Mouse (Mus musculus) left cerebral cortex, adult 11 months (tissue): ENCODE data around the gene Uba6.

Experiments
- DNase-seq: peaks from one replicate; pipeline ENCODE4 v3.0.0; 2022; ENCODE audit warnings: low spot score

Uba6 gene

DNA sequence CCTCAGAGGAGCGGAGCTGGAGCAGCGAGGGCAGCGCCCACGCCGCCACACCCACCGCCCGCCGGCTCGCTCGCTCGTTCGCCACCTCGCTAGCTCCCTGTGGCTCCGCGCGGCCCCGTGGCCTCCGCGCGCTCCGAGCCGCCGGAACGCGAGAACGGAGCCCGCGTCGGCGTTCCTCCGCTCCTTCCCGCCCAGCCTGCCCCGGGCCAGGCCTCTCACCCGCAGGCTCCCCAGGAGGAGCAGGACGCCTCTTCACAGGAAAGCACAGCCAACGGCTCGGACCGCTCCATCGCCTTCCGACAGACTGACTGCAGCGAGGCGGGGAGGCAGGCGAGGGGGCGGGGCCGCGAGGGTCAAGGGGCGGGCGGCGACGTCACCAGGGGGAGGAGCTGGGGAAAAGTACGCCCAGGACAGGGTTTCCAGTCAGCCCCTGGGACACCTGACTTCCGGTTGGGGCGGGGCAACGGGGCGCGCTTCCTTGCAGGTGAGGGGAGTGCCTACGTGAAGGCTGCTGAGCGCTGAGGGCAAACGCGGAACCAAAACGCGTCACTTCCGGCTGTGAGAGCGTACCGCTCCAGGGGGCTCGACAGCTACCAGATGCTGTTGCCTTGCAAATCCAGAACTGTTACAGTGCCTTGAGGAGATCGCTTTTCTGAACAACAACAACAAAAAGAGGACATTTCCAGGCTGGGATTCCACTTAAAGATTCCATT, at the start of gene Uba6:
Uba6 (minus strand) TSS at position 355 of the 713 bp plus-strand sequence.
- DNase-seq = peak; percentile 97

DNA sequence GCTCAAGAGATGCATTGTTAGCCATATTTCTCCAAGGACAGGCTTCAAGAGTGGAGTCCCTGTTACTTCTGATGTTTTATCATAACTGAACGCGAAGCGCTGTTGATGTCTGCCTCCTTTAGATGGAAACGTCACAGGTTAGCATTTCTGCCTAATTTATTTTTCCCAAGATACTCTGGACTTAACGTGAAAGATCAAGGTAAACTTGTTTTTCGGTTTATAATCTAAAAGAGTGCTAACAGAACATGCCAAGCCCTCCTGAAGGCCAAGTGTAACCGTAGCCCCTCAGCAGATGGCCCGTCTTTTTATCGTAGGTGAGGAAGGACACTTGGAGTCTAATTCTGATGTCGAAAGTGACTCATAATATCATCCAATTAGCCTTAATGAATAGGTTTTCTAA, 25.2 kb upstream of the Uba6 start, which contains the start of gene Gnrhr:
Gnrhr (minus strand) TSS at position 101 of the 400 bp plus-strand sequence.
- DNase-seq = no peak

DNA sequence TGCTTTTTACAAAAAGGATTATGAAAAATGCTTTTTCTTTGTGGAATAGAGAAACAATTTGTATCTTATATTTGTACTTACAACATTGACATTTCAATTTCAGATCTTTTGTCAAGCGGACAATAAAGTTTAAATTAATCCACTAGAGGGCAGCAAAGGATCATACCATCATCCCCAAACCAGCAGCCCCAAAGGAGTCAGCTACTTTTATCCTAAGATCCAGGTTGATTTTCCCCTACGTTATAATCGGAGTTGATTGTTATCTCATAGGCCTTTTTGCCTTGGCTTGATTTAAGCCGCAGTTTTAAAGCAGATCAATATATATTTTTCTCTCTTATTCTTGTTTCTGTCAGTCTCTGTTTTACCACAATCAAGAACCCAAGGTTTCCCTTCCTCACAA, 18.8 kb upstream of the Uba6 start:
- no peak for DNase-seq

DNA sequence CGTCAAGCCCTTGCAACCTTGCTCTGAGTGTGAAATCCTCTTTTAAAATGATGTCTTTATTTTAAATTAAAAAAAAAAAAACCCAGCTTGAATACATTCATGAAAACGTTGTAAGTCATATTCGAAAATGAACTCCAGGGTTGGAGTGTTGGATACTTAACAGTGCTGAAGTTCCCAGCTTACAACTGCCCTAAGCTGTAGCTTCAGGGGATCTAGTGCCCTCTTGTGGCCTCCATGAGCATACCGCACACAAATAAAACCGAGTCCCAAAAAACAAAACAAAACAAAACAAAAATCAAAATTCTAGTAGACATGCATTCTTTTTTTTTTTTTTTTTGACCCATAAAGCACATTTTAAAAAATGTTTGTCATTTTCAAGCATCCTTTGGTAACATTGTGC, 18.2 kb upstream of the Uba6 start:
- no peak for DNase-seq

DNA sequence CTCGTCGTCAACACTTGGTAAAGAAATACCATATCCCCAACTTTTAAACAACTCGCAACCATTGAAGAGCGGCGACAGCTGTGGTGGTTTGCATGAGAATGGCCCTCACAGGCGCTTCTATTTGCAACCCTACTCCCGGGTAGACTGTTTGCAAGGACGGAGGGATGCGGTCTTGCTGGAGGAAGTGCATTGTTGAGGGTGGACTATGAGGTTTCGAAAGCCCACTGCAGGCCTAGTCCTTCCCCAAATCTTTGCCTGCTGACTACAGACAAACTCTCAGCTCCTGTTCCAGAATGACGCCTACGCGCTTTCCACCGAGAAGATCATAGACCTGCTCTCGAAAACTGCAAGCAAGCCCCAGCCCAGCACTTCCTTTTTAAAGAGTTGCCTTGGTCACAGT, 17.7 kb upstream of the Uba6 start:
- DNase-seq = no peak

DNA sequence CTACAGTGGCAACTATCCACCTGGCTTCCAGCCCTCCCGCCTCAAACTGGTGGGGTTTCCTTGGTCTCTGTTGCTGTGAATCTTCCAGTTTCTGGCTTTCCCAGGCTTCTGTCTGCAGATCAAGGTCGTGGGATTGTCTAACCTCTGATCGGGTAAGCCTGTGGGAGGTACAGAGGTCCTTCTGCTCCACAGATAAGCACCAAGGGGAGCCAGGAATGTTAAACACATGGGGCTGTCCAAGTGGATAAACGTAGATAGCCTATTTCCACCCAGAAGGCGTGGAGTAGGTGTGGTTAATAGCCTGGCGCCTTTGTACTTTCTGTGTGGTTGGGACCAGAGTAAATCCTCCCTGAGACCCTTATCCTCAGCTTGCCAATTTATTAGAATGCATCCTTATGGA, 14.8 kb upstream of the Uba6 start:
- no peak for DNase-seq

DNA sequence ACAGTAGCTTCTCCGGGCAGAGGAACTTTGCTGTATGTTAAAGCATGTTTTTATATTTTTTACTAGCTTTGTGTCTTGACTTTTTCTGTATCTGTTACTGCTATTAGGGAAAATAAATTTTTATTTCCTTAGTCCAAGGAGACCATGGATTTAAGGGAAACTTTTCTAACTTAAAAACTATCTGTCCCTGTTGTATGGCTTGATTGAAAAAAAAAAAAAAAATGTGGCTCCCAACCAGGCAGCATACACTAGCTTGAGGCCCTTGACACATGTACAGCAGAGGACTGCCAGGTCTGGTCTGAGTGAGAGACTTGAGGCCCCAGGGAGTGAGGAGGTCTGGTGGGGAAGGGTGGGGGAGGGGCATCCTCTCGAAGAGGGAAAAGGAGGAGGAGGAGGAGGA, 1.2 kb upstream of the Uba6 start:
- DNase-seq = no peak

DNA sequence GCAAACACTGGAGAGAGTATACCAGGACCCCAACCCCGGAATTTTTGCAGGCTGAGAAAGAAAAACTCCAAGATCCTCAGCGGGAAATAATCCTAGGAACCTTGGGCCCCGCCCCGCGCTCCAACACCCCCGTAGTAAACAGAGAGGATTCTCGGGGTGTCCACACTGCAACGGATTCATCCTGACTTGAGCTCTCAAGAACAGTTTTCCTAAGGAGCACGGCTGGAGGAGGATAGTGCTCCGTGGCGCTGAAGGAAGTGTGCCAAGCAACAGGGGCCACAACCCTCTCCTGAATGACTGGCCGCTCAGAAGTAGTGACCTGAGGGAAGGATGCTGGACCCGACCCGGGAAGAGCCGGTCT, 535 bp downstream of the Uba6 start:
- DNase-seq = no peak

DNA sequence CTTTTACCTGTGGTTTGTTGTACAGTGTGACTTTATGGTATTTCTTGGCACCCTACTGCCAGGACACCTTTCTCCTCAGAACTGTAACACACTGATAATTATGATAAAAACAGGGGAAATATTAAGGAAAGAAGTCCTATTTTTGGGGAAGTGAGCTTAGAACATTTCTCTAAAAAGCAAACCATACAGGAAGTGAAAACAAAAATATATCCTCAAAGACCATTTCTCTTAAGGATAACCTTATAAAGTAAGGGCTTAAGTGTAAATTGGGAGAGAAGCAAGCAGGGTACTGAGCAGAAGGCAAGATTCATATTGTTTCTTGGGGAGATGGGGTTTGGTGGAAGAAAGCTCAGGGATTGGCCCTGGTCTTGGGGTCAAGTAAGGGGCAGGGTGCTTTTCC, 42.8 kb downstream of the Uba6 start:
- DNase-seq = no peak

DNA sequence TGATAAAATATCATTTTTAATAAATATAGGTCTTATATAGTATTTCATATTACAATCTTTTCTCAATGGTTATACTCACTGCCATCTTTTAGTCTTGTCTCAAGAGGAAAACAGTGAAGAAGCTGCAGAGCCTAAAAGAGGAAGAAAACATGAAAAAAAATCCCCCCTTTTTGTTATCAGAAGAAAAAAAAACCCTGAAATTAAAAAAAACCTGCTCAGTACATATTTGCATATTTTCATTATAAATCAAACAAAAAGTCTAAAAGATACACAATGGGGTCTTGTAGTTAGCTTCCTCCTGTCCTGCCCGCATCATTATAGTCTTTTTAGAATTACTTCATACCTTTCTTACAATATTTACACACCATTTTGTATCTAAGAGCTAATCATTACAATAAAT, 43.9 kb downstream of the Uba6 start:
- no peak for DNase-seq

DNA sequence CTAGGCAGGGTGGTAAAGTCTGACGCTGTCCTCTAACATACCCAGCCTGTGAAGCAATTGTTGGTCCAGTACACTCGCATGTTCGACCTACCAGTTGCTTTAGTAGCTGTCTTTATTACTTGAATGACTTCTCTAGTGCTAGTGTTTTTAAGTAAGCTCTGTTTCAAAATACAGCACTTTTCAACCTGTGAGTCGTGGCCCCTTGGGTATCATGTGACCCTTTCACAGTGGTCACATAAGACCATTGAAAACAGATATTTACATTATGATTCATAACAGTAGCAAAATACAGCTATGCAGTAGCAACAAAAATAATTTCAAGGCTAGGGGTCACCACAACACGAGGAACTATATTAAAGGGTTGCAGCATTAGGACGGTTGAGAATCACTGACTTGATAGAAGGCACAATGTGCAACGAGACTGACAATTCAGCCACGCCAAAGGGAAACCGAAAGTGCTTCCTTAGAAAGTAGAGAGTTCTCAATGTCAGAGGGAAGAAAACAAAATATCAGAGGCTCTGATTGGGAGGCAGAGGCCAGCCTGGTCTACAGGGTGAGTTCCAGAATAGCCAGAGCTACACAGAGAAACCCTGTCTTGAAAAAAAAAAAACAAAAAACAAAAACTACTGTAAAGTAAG, 54.0 kb downstream of the Uba6 start:
- DNase-seq = no peak

DNA sequence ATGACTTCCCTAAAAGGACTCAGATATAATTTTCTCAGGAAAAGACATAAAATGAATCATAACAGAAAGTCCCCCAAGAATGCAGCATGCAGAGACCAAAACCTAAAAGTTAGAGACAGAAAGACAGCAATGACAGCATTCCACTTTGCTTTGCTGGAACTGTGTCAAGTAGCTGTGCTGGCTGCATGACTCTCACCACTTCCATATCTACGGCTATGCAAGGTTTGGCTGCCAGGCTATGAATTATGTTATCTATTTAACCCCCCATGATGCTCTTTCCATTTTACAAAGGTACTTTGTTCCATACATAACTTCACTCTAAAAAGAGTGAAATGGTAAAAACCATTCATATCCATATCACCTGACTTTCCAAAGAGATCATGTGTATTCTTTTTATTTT, 58.6 kb downstream of the Uba6 start:
- no peak for DNase-seq

DNA sequence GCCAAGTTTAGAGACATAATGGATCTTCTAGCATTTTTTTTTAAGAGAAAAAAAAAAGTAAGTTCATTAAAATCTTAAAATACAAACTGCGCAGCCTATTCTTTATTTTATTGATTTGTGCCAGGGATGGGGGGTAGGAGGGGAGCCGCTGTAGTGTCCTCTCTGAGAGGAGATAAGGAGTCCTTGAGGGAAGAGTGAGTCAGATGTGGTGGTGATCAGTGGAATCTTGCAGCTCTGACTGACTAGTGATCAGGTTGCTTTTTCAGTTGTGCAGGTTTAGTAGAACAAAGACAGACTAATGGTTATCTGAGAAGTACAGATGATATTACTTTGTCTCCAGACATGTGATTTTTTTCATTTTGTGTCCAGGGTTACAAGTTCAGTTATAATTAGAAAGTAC, 59.6 kb downstream of the Uba6 start:
- DNase-seq = no peak

DNA sequence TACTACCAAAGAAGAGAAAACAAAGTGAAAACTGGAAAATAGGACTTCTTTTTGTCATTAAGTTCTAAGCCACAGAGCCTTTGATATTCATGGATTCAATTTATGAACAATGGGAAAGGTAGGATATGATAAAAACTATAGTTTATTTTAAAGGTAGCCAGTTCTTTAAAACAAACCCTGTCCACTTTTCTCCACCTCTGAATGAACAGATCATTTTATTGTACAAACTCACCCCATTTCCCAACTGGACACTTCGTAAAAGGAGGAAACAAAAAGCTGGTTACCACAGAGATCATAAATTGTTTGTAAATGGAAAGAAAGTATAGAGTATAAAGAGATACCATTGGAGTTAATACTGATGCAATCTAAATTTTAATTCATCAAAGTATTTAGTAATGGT, 61.5 kb downstream of the Uba6 start:
- no peak for DNase-seq

DNA sequence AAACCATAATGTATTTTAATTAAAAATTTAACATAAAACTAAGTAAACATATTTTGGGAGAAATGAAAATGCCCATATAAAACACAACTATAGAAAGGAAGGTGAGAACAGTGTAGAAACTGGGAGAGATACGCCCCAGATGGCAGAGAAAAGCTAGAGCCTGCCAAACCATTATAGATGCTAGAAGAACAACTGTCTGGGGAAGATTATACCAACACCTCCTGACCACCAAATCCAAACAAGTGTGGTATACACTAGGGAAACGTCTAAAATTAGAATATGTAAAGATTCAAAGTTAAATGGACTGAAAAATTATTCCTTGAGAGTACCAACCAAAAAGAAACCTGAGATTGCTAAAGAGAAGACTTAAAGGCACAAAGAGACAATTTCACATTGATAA, 66.0 kb downstream of the Uba6 start:
- DNase-seq = no peak

DNA sequence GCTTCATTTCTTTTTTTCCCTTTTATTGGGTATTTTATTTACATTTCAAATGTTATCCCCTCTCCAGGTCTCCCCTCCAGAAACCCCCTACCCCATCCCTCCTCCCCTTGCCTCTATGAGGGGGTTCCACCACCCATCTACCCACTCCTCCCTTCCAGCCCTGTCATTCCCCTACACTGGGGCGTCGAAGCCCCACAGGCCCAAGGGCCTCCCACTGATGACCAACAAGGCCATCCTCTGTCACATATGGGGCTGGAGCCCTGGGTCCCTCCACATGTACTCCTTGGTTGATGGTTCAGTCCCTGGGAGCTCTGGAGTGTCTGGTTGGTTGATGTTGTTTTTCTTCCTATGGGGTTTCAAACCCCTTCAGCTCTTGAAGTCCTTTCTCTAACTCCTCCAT, 70.4 kb downstream of the Uba6 start:
- DNase-seq = no peak

DNA sequence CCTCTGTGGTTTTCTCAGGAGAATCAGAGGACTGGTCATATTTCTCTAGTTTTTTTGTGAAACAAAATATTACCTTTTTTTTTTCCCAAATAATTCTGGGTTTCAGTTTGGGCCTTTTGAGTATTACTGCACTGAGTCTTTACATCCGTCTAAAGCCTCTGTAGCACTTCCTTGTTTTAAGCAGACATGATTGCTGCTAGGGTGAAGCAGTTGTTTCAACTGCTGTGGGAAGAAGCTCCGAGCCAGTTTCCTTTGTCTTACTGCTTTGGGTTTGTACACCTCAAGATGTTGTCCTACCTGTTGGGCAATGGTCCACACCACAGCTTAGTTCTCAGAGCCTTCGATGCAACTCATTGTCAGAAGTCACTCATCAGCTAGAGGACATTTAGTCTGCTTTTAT, 72.0 kb downstream of the Uba6 start:
- DNase-seq = no peak

DNA sequence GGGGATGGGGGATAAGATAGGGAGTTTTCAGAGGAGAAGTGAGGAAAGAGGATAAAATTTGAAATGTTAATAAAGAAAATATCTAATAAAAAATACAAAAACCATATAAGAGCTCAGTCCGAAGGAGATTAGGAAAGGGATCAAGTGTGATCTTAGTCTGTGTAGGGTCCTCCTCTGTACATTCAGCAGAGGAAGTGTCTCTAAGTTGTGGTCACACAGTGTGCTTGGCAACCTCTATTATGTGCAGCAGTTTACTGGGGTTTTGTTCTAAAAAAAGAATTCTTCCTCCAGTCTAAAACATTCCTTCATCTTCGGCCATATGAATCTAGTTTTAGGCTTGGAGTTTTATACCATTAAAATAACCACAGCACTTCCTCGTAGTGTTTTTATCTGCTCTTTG, 73.6 kb downstream of the Uba6 start:
- no peak for DNase-seq

DNA sequence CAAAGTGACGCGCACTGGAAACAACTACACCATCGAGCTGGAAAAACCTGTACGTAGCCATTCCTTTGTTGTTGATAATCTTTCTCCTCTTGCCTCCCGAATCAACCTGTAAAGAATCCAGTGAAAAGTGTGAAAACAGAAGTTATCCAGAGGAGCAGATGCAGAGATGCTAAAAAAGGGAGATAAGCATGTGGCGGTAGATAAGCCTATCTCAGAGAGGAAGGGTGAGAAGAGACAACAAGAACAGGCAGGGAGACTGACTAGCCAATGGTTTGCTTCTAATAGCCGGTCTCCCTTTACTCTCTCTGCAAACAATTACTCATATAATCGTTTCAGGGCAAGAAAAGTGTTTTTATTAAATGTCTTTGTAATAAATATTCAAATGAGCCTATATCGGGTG, 77.8 kb downstream of the Uba6 start:
- no peak for DNase-seq

DNA sequence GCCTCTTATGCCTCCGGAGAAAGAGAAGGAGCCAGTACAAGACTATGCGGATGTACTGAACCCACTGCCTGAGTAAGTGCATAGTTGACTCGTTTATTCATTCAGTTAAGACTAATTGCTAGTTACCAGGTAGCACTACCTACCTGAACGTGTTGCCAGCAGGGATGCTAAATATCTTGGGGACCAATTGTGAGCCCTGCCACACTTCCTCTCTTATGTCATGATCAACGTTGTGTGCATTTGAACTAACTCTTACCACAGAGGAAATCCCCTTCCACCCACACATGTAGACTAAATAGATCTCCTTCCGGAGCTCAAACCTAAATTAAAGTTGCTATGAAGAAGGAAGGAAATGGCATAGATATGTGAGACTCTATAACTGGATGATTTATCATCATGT, 85.9 kb downstream of the Uba6 start:
- DNase-seq = no peak

DNA sequence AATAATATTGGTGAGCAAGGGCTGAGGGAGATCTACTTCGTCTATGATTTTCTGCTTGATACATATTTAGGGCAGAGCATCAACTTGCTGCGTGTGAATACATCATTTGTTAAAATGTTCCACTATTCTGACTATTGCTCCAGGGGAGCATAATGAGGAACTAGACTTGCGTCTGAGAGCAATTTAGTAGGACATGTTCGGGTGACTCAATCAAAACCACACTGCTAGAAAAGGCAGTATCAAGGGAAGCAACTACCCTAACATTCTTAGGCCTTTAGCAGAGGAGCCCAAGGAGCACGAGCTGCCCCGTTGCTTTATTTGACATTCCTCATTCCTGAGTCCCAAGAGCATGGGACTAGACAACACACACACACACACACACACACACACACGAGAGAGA, 87.6 kb downstream of the Uba6 start:
- no peak for DNase-seq

DNA sequence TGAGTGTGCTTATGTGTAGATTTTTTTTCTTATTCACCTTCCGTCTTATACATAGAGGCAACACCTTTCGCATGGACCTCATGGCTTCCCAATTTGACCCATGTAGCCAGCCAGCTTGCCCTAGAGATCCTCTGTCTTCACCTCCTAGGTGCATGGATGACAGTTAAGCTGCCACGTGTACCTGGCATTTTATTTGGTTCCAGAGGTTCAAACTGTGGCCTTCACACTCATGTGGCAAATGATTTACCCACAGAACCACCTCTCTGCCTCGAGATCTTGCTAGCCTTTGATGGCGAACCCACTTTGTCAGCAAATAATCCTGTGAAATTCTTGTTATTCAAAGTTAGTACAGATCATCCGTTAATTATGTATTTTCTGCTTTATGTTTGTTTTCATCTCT, 88.6 kb downstream of the Uba6 start:
- DNase-seq = no peak

DNA sequence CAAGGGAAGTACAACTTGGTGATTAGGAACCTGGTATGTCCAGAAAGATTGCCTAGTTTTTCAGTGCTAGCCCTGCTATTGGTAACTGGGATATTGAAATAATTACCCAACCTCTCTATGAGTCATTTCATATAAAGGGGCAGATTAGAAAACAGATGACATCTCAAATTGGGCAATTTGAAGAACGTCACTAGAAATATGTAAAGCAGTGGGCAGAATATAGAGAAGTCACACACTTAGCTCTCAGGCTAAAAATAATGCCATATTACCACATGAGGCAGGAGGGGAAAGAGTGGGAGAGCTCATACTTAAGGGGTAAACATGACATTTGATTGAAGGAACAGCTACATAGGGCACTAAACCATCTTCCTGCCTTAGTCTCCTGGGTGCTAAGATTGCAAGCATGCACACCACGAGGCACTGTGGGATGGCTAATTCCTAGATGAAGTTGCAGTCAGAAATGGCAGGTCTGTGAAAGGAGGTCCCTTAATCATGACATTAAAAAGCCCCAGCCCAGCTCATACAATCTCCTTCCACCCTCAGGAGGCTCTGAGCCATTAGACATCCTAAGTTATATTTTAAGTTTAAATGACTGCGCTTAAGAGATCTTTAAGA, 93.8 kb downstream of the Uba6 start:
- no peak for DNase-seq
